Mouse (Mus musculus) layer of hippocampus, postnatal 14 days (tissue): Measurements from ENCODE around the gene Tchp. TPM values are rescaled to one million over a fixed set of nuclear protein-coding genes. Genes with fewer than 3 reads are reported as not detected.

Experiments used
- DNase-seq, 2 experiments: peaks; one replicate each; pipeline ENCODE4 v3.0.0; 2021 to 2022; ENCODE audit warnings: low spot score in 2 of 2, mixed read lengths in 1 of 2
- total RNA-seq, 2 experiments: library from RNA; stranded (reverse); gene quantifications; 2 replicates each; pipeline ENCODE4 v1.2.3; 2021

Tchp gene
- total RNA-seq, 2 experiments from 2014 or later, result 12.1 to 13.1 TPM

- DNase-seq, result no peak
Observed at GRCm38 (mm10) chr5:114737090-114737887, 29.7 kb downstream of the Tchp start.

- no peak for DNase-seq
Observed at GRCm38 (mm10) chr5:114738707-114739241, 31.2 kb downstream of the Tchp start.

- no peak for DNase-seq
Observed at GRCm38 (mm10) chr5:114740595-114740994, 33.0 kb downstream of the Tchp start.

GRCm38 (mm10) chr5:114742572-114742971 is 35.0 kb downstream of the Tchp start:
- DNase-seq, result no peak

GRCm38 (mm10) chr5:114742998-114743696 is 35.6 kb downstream of the Tchp start:
- DNase-seq, result peak; percentile 65 to 72

- no peak for DNase-seq
Observed at GRCm38 (mm10) chr5:114743697-114744090, 36.1 kb downstream of the Tchp start.

- DNase-seq, result no peak
Observed at GRCm38 (mm10) chr5:114745581-114745980, 38.0 kb downstream of the Tchp start.

- no peak for DNase-seq
Observed at GRCm38 (mm10) chr5:114746886-114747285, 39.3 kb downstream of the Tchp start.

GRCm38 (mm10) chr5:114747521-114747920 is 40.0 kb downstream of the Tchp start:
- no peak for DNase-seq

GRCm38 (mm10) chr5:114750325-114750724 is 42.8 kb downstream of the Tchp start:
- no peak for DNase-seq

- DNase-seq, result no peak
Observed at GRCm38 (mm10) chr5:114752397-114752796, 44.8 kb downstream of the Tchp start.

GRCm38 (mm10) chr5:114753384-114753783 is 45.8 kb downstream of the Tchp start:
- DNase-seq, result peak; percentile 53 to 67

- DNase-seq, result no peak
Observed at GRCm38 (mm10) chr5:114759536-114760090, 52.1 kb downstream of the Tchp start.

- no peak for DNase-seq
Observed at GRCm38 (mm10) chr5:114761980-114762379, 54.4 kb downstream of the Tchp start.

- DNase-seq, result no peak
Observed at GRCm38 (mm10) chr5:114764812-114765735, 57.5 kb downstream of the Tchp start.

- DNase-seq, result no peak
Observed at GRCm38 (mm10) chr5:114766686-114767085, 59.1 kb downstream of the Tchp start.

- no peak for DNase-seq
Observed at GRCm38 (mm10) chr5:114767185-114767584, 59.6 kb downstream of the Tchp start.

GRCm38 (mm10) chr5:114769786-114770185 is 62.2 kb downstream of the Tchp start:
- DNase-seq, result no peak

GRCm38 (mm10) chr5:114771796-114772195 is 64.2 kb downstream of the Tchp start:
- no peak for DNase-seq
